Mouse (Mus musculus): ENCODE measurements around the gene Olfr1449. TPM values are rescaled to one million over a fixed set of nuclear protein-coding genes. Genes with fewer than 3 reads are reported as not detected.

Olfr1449 gene
- not detected in 2 replicates for total RNA-seq (2023)

DNA sequence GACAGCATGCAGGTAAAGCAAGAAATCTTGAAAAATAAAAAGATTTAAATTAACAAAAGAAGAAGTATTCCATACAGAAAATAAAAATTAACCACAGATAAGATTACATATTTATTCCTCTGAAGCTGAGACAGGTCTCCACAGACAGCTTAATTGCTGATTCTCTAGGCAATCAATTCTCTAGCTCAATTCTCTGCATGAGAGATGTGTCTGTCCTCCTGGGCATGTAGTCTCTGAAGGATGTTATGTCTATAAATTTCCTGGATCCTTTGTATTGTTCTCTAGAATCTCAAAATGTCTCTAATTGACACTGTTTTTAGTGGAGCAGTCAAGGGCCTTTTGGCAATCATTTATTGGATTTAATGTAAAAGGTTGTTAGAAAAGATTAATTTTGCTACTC lies at the start of gene Olfr1449:
Gene Olfr1449 (plus strand): TSS at position 301 of the 400 bp plus-strand sequence.

DNA sequence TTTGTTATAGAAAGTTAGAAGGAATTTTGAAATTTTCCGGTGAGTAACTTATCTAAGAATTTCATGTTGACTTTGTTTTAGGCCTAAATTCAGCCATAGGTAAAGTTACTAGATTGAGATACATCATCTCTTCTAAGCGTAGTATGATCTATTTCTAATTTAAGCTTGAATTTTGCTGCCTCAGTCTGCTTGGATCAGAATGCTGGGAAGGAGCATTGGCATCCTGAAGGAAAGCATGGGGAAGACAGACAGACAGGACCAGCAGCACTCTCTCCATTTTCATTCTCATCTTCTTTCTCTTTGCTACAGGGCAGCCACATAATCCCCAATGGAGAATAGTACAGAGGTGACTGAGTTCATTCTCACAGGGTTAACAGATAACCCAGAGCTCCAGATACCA lies 47.1 kb upstream of the Olfr1449 start, which contains the start of gene Olfr1445:
Gene Olfr1445 (plus strand): TSS at position 301 of the 400 bp plus-strand sequence.

DNA sequence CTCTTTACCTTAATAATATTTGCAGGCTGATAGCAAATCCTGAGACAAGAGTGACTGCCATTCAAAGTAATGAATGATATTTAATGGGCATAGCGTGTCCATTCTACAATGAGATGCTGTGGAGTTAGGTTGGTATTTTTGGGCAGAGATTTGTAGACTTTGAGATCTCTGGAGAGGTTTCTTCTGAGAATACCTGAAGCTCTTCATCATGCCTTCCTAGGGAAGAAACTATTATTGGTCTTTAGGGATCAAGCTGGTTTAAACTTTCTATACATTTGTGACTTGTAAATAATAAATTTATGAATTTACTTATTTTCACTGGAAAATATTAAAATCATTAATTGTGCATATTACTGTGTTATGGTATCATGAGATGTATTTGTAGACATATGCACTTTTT lies 37.2 kb upstream of the Olfr1449 start, which contains the start of gene Olfr1446:
Gene Olfr1446 (minus strand): TSS at position 101 of the 400 bp plus-strand sequence.

DNA sequence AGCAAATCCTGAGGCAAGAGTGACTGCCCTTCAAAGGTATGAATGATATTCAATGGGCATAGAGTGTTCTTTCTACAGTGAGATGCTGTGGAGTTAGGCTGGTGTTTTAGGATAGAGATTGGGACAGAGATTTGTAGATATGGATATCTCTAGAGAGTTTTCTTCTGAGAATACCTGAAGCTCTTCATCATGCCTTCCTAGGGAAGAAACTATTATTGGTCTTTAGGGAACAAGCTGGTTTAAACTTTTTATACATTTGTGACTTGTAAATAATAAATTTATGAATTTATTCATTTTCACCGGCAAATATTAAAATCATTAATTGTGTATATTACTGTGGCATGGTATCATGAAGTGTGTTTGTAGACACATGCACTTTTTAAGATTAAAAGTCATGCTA lies 27.0 kb upstream of the Olfr1449 start, which contains the start of gene Olfr1447:
Gene Olfr1447 (minus strand): TSS at position 101 of the 400 bp plus-strand sequence.

DNA sequence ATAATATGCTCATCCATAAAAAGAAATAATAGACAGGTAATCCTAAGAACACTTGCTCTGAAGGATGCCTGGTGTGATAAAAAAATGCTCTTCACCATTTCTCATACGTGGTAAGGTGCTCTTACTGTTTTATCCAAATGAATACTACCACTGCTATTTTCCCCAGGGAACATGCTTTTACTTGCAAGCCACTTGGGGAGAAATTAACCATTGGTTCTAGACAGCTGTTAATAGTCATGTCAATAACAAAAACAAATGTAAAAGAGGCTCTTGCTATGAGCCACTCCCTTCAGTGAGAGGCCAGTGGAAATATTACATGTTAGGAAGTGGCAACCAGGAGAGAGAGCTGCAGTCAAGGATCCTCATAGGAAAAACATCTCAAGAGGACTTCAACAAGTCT lies 6.3 kb upstream of the Olfr1449 start, which contains the start of gene Olfr1448:
Gene Olfr1448 (minus strand): TSS at position 101 of the 400 bp plus-strand sequence.

DNA sequence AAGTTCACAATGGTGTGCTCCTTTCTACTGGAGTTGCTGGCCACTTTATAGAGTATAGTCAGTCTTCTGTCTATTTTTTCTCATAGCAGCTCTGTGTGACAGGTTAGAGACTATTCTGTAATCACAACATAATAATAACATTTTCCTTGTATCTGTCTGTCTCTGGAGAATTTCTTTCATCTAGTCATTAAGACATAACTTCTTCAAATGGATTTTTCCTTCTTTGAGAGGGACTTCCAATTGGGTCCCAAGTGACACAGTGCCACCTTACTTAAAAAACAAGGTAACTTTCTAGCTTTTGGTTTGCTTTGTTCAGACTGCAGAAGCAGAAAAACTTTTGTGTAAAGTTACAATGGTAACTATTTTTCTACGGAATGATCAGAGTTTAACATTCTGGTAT lies 19.3 kb downstream of the Olfr1449 start, which contains the start of gene Olfr1450:
Gene Olfr1450 (plus strand): TSS at position 301 of the 400 bp plus-strand sequence.

Other genes with a start within 250 kb of the Olfr1449 start
- not detected in 2 replicates for gene Keg1, start 235.1 kb upstream of the Olfr1449 start, total RNA-seq (2023)
- gene Cntf, start 165.2 kb upstream of the Olfr1449 start, total RNA-seq (2023), result 1.9 and 2.5 TPM in 2 replicates
- gene Zfp91, start 134.7 kb upstream of the Olfr1449 start, total RNA-seq (2023), result 53.4 and 64.8 TPM in 2 replicates
- gene Lpxn, start 134.6 kb upstream of the Olfr1449 start, total RNA-seq (2023), result 10.0 and 10.1 TPM in 2 replicates
- gene Gm5244, start 84.2 kb upstream of the Olfr1449 start, total RNA-seq (2023), result 0.66 TPM in 1 of 2 replicates, not detected in the other
- not detected in 2 replicates for gene Olfr1444, start 73.6 kb upstream of the Olfr1449 start, total RNA-seq (2023)
- not detected in 2 replicates for gene Olfr1445, start 47.0 kb upstream of the Olfr1449 start, total RNA-seq (2023)
- not detected in 2 replicates for gene Olfr1446, start 37.3 kb upstream of the Olfr1449 start, total RNA-seq (2023)
- gene Olfr1447, start 27.1 kb upstream of the Olfr1449 start, total RNA-seq (2023), result not detected in 2 replicates
- gene Olfr1448, start 6.4 kb upstream of the Olfr1449 start, total RNA-seq (2023), result not detected in 2 replicates
- not detected in 2 replicates for gene Olfr1450, start 19.4 kb downstream of the Olfr1449 start, total RNA-seq (2023)
- not detected in 2 replicates for gene Olfr1451, start 64.2 kb downstream of the Olfr1449 start, total RNA-seq (2023)
- gene Olfr1453, start 97.5 kb downstream of the Olfr1449 start, total RNA-seq (2023), result not detected in 2 replicates
- gene Olfr1454, start 129.8 kb downstream of the Olfr1449 start, total RNA-seq (2023), result not detected in 2 replicates
- gene Olfr1457, start 167.1 kb downstream of the Olfr1449 start, total RNA-seq (2023), result not detected in 2 replicates
- not detected in 2 replicates for gene Olfr1458, start 175.9 kb downstream of the Olfr1449 start, total RNA-seq (2023)
- gene Olfr1459, start 218.7 kb downstream of the Olfr1449 start, total RNA-seq (2023), result 0.09 and 0.11 TPM in 2 replicates
- not detected in 2 replicates for gene Olfr1461, start 232.2 kb downstream of the Olfr1449 start, total RNA-seq (2023)